Mouse (Mus musculus) heart, adult 2 months (tissue): ENCODE measurements around the gene Pagr1a.

ENCODE experiments used
- CTCF ChIP-seq: fragments of 200-600 bp; IDR thresholded peaks from 2 replicates; pipeline ENCODE4 v1.8.1; 2022; ENCODE audit warnings: antibody characterized with exemption, mild to moderate bottlenecking, moderate library complexity
- POLR2A ChIP-seq: fragments of 200-500 bp; IDR thresholded peaks from 2 replicates; pipeline ENCODE4 v1.6.1; 2011; ENCODE audit warnings: mild to moderate bottlenecking, low read depth, low read length, control low read depth; ENCODE audit not compliant: insufficient read depth

DNA sequence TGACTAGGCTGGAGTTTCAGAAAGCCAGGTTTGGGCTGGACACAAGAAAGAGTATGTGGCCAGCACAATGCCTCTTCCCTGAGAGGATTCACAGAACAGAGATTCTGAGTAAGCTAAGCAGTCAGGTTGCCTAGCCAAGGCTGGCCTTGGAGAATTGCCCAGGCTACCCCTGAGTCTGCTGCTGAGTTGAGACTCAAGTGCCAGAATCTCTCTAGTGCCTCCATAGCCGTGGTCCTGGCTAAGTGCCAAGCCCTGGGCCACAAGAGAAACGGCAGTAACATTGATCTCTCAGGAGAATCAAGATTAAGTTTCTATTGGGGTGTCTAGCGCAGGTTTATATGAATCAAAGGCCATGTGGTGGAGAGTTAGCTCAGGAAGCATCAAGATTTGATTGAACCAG, 51.6 kb downstream of the Pagr1a start:
- no peak for TF ChIP-seq CTCF
- TF ChIP-seq POLR2A = no peak
